Mouse (Mus musculus): ENCODE data around the gene Prss42. TPM values are rescaled to one million over a fixed set of nuclear protein-coding genes. Genes with fewer than 3 reads are reported as not detected.

Gene Prss42
- not detected in 2 replicates for polyA plus RNA-seq (2016; fragmentation: Nextera tagmentation; extraction: Ambion mirVana)

GRCm38 (mm10) chr9:110797866-110798265 lies at the start of gene Prss42:
Prss42 (plus strand) TSS chr9:110798166.
- no peaks in the 10 kb centered on the region for H3K4me1 ChIP-seq
- no peak for ATAC-seq (ENCODE audit: low FRiP score, low read depth)
- H3K9ac ChIP-seq: no peak within 1 kb of the TSS
- H3K27me3 ChIP-seq (replicated peaks): no peaks in the 10 kb centered on the region
- no peak within 1 kb of the TSS for H3K27ac ChIP-seq
- H3K36me3 ChIP-seq: no peaks in the 10 kb centered on the region
- H3K4me2 ChIP-seq (replicated peaks): no peak within 1 kb of the TSS
- 89% methylated on average over 14 of the region's 14 CpGs for WGBS
- no peak within 1 kb of the TSS for H3K4me3 ChIP-seq
- no peaks in the 10 kb centered on the region for H3K9me3 ChIP-seq

- WGBS: 75% methylated on average over 2 of the region's 2 CpGs
- H3K4me2 ChIP-seq (replicated peaks): no peak overlapping the region
- no peak overlapping the region for H3K4me3 ChIP-seq
- no peaks in the 10 kb centered on the region for H3K9me3 ChIP-seq
- peaks cover 21% of the 10 kb centered on the region for H3K4me1 ChIP-seq
- 0 out of 2 replicates have a peak, but pooled peaks cover 3% of the 10 kb centered on the region for H3K27me3 ChIP-seq (replicated peaks)
- H3K36me3 ChIP-seq: no peaks in the 10 kb centered on the region
- H3K9ac ChIP-seq: no peak overlapping the region
- no peak for ATAC-seq (ENCODE audit: low FRiP score, low read depth)
- H3K27ac ChIP-seq: no peak overlapping the region
These were observed 49.5 kb upstream of the Prss42 start for GRCm38 (mm10) chr9:110748451-110748850.

GRCm38 (mm10) chr9:110750404-110751187 lies 47.4 kb upstream of the Prss42 start:
- Histone ChIP-seq H3K27ac (no peak overlapping the region), H3K4me3 (no peak overlapping the region), H3K36me3 (no peaks in the 10 kb centered on the region), H3K4me1 (peaks cover 16% of the 10 kb centered on the region), H3K4me2 (replicated peaks) (no peak overlapping the region), H3K9ac (no peak overlapping the region), H3K9me3 (no peaks in the 10 kb centered on the region), H3K27me3 (replicated peaks) (0 out of 2 replicates have a peak, but pooled peaks cover 3% of the 10 kb centered on the region)
- no peak for ATAC-seq (ENCODE audit: low FRiP score, low read depth)
- 36% methylated on average over 14 of the region's 14 CpGs for WGBS

GRCm38 (mm10) chr9:110751412-110751811 lies 46.6 kb upstream of the Prss42 start:
- H3K4me3 ChIP-seq: no peak overlapping the region
- no peaks in the 10 kb centered on the region for H3K36me3 ChIP-seq
- H3K9ac ChIP-seq: no peak overlapping the region
- 81% methylated on average over 5 of the region's 5 CpGs for WGBS
- H3K9me3 ChIP-seq: no peaks in the 10 kb centered on the region
- H3K4me1 ChIP-seq: peaks cover 9% of the 10 kb centered on the region
- H3K4me2 ChIP-seq (replicated peaks): no peak overlapping the region
- no peak overlapping the region for H3K27ac ChIP-seq
- H3K27me3 ChIP-seq (replicated peaks): no peaks in the 10 kb centered on the region
- no peak for ATAC-seq (ENCODE audit: low FRiP score, low read depth)

- Histone ChIP-seq H3K4me2 (replicated peaks) (no peak overlapping the region), H3K4me1 (peaks cover 4% of the 10 kb centered on the region), H3K27ac (no peak overlapping the region), H3K36me3 (no peaks in the 10 kb centered on the region), H3K9me3 (no peaks in the 10 kb centered on the region), H3K27me3 (replicated peaks) (no peaks in the 10 kb centered on the region), H3K4me3 (no peak overlapping the region), H3K9ac (no peak overlapping the region)
- no peak for ATAC-seq (ENCODE audit: low FRiP score, low read depth)
- 78% methylated on average over 4 of the region's 4 CpGs for WGBS
These were observed 45.0 kb upstream of the Prss42 start for GRCm38 (mm10) chr9:110752917-110753435.

- no peak for ATAC-seq (ENCODE audit: low FRiP score, low read depth)
- H3K9ac ChIP-seq: no peak overlapping the region
- H3K4me1 ChIP-seq: peaks cover 4% of the 10 kb centered on the region
- H3K9me3 ChIP-seq: no peaks in the 10 kb centered on the region
- WGBS: 67% methylated on average over 4 of the region's 4 CpGs
- no peaks in the 10 kb centered on the region for H3K36me3 ChIP-seq
- no peaks in the 10 kb centered on the region for H3K27me3 ChIP-seq (replicated peaks)
- H3K4me3 ChIP-seq: no peak overlapping the region
- H3K27ac ChIP-seq: no peak overlapping the region
- H3K4me2 ChIP-seq (replicated peaks): no peak overlapping the region
These were observed 44.2 kb upstream of the Prss42 start for GRCm38 (mm10) chr9:110753773-110754172.

GRCm38 (mm10) chr9:110757816-110758215 lies 40.1 kb upstream of the Prss42 start:
- WGBS: 85% methylated on average over 5 of the region's 5 CpGs
- Histone ChIP-seq H3K27me3 (replicated peaks) (no peaks in the 10 kb centered on the region), H3K36me3 (no peaks in the 10 kb centered on the region), H3K9ac (no peak overlapping the region), H3K4me1 (no peaks in the 10 kb centered on the region), H3K9me3 (no peaks in the 10 kb centered on the region), H3K4me3 (no peak overlapping the region), H3K4me2 (replicated peaks) (no peak overlapping the region), H3K27ac (no peak overlapping the region)
- ATAC-seq (ENCODE audit: low FRiP score, low read depth): no peak

- 76% methylated on average over 8 of the region's 8 CpGs for WGBS
- no peak for ATAC-seq (ENCODE audit: low FRiP score, low read depth)
These were observed 39.4 kb upstream of the Prss42 start for GRCm38 (mm10) chr9:110758605-110759004.

GRCm38 (mm10) chr9:110759265-110759664 lies 38.7 kb upstream of the Prss42 start:
- Histone ChIP-seq H3K4me1 (no peaks in the 10 kb centered on the region), H3K27ac (no peak overlapping the region), H3K9ac (no peak overlapping the region), H3K9me3 (no peaks in the 10 kb centered on the region), H3K4me2 (replicated peaks) (no peak overlapping the region), H3K4me3 (no peak overlapping the region), H3K27me3 (replicated peaks) (0 out of 2 replicates have a peak, but pooled peaks cover 3% of the 10 kb centered on the region), H3K36me3 (no peaks in the 10 kb centered on the region)
- WGBS: 69% methylated on average over 2 of the region's 2 CpGs
- ATAC-seq (ENCODE audit: low FRiP score, low read depth): no peak

More at GRCm38 (mm10) chr9:110758605-110759004, 39.4 kb upstream of the Prss42 start:
- Histone ChIP-seq H3K9me3 (no peaks in the 10 kb centered on the region), H3K4me3 (no peak overlapping the region), H3K36me3 (no peaks in the 10 kb centered on the region), H3K9ac (no peak overlapping the region), H3K4me1 (no peaks in the 10 kb centered on the region), H3K27me3 (replicated peaks) (no peaks in the 10 kb centered on the region), H3K27ac (no peak overlapping the region), H3K4me2 (replicated peaks) (no peak overlapping the region)

- no peaks in the 10 kb centered on the region for H3K4me1 ChIP-seq
- WGBS: 85% methylated on average over 8 of the region's 8 CpGs
- H3K4me2 ChIP-seq (replicated peaks): no peak overlapping the region
- no peak overlapping the region for H3K27ac ChIP-seq
- ATAC-seq (ENCODE audit: low FRiP score, low read depth): no peak
- no peak overlapping the region for H3K9ac ChIP-seq
- H3K36me3 ChIP-seq: no peaks in the 10 kb centered on the region
- 0 out of 2 replicates have a peak, but pooled peaks cover 3% of the 10 kb centered on the region for H3K27me3 ChIP-seq (replicated peaks)
- no peaks in the 10 kb centered on the region for H3K9me3 ChIP-seq
- H3K4me3 ChIP-seq: no peak overlapping the region
These were observed 37.1 kb upstream of the Prss42 start for GRCm38 (mm10) chr9:110760886-110761285.

GRCm38 (mm10) chr9:110762763-110763162 lies 35.2 kb upstream of the Prss42 start:
- Histone ChIP-seq H3K4me3 (no peak overlapping the region), H3K4me1 (no peaks in the 10 kb centered on the region), H3K27me3 (replicated peaks) (0 out of 2 replicates have a peak, but pooled peaks cover 3% of the 10 kb centered on the region), H3K9ac (no peak overlapping the region), H3K36me3 (no peaks in the 10 kb centered on the region), H3K4me2 (replicated peaks) (no peak overlapping the region), H3K27ac (no peak overlapping the region), H3K9me3 (no peaks in the 10 kb centered on the region)
- WGBS: 70% methylated on average over 10 of the region's 10 CpGs
- no peak for ATAC-seq (ENCODE audit: low FRiP score, low read depth)

- H3K9me3 ChIP-seq: no peaks in the 10 kb centered on the region
These were observed 34.6 kb upstream of the Prss42 start for GRCm38 (mm10) chr9:110763405-110763804.

More at GRCm38 (mm10) chr9:110763405-110763804, 34.6 kb upstream of the Prss42 start:
- WGBS: 38% methylated on average over 2 of the region's 2 CpGs
- Histone ChIP-seq H3K9ac (no peak overlapping the region), H3K27ac (no peak overlapping the region), H3K4me2 (replicated peaks) (no peak overlapping the region), H3K36me3 (no peaks in the 10 kb centered on the region), H3K27me3 (replicated peaks) (0 out of 2 replicates have a peak, but pooled peaks cover 3% of the 10 kb centered on the region), H3K4me1 (no peaks in the 10 kb centered on the region), H3K4me3 (no peak overlapping the region)
- no peak for ATAC-seq (ENCODE audit: low FRiP score, low read depth)
